Mouse (Mus musculus): Measurements from ENCODE around the gene Carhsp1. TPM values are rescaled to one million over a fixed set of nuclear protein-coding genes. Genes with fewer than 3 reads are reported as not detected.

The Carhsp1 gene
- polyA plus RNA-seq, 1 experiment: 56.1 TPM

- no peak overlapping the region for H3K4me3 ChIP-seq (ENCODE audit: insufficient read depth, low read depth, low read length)
- WGBS: 51% methylated on average over 3 of the region's 3 CpGs
- peaks cover 5% of the 10 kb centered on the region; the same call in 1 of the 2 replicates for H3K4me1 ChIP-seq (ENCODE audit: control insufficient read depth, insufficient read depth, low read length)
- DNase-seq: peak; percentile 82
- no peak overlapping the region for H3K27ac ChIP-seq (ENCODE audit: insufficient read depth, low read depth, low read length)
- peaks cover 22% of the 10 kb centered on the region for H3K36me3 ChIP-seq (ENCODE audit: control insufficient read depth, insufficient read depth, low read length)
- TF ChIP-seq CTCF (conservative IDR thresholded peaks at IDR 0.05; ENCODE audit: insufficient read depth, insufficient read length, low read depth, low read length) (no peak), POLR2A (IDR thresholded peaks at IDR 0.05; ENCODE audit: low read depth, low read length) (no peak)
- no peaks in the 10 kb centered on the region for H3K27me3 ChIP-seq (replicated peaks; ENCODE audit: control insufficient read depth, insufficient read depth, low read length)
These were observed 28.6 kb upstream of the Carhsp1 start for GRCm38 (mm10) chr16:8700586-8700985.

- Histone ChIP-seq H3K4me1 (ENCODE audit: control insufficient read depth, insufficient read depth, low read length) (peaks cover 5% of the 10 kb centered on the region; the same call in 1 of the 2 replicates), H3K27me3 (replicated peaks; ENCODE audit: control insufficient read depth, insufficient read depth, low read length) (no peaks in the 10 kb centered on the region), H3K27ac (ENCODE audit: insufficient read depth, low read depth, low read length) (no peak overlapping the region), H3K4me3 (ENCODE audit: insufficient read depth, low read depth, low read length) (no peak overlapping the region), H3K36me3 (ENCODE audit: control insufficient read depth, insufficient read depth, low read length) (peaks cover 24% of the 10 kb centered on the region)
- TF ChIP-seq CTCF (conservative IDR thresholded peaks at IDR 0.05; ENCODE audit: insufficient read depth, insufficient read length, low read depth, low read length) (no peak), POLR2A (IDR thresholded peaks at IDR 0.05; ENCODE audit: low read depth, low read length) (no peak)
- peak; percentile 23 for DNase-seq
- 64% methylated on average over 8 of the region's 8 CpGs for WGBS
These were observed 27.6 kb upstream of the Carhsp1 start for GRCm38 (mm10) chr16:8699556-8699955.

- H3K36me3 ChIP-seq (ENCODE audit: control insufficient read depth, insufficient read depth, low read length): peaks cover 15% of the 10 kb centered on the region
- no peak overlapping the region for H3K27ac ChIP-seq (ENCODE audit: insufficient read depth, low read depth, low read length)
- no peaks in the 10 kb centered on the region for H3K27me3 ChIP-seq (replicated peaks; ENCODE audit: control insufficient read depth, insufficient read depth, low read length)
- no peak for TF ChIP-seq CTCF (conservative IDR thresholded peaks at IDR 0.05; ENCODE audit: insufficient read depth, insufficient read length, low read depth, low read length)
- TF ChIP-seq POLR2A (IDR thresholded peaks at IDR 0.05; ENCODE audit: low read depth, low read length): no peak
- DNase-seq: no peak
- no peak overlapping the region for H3K4me3 ChIP-seq (ENCODE audit: insufficient read depth, low read depth, low read length)
- peaks cover 4% of the 10 kb centered on the region for H3K4me1 ChIP-seq (ENCODE audit: control insufficient read depth, insufficient read depth, low read length)
- WGBS: 91% methylated on average over 7 of the region's 7 CpGs
These were observed 19.3 kb upstream of the Carhsp1 start for GRCm38 (mm10) chr16:8691206-8691605.

GRCm38 (mm10) chr16:8689979-8690656, 18.2 kb upstream of the Carhsp1 start:
- Histone ChIP-seq H3K27me3 (replicated peaks; ENCODE audit: control insufficient read depth, insufficient read depth, low read length) (no peaks in the 10 kb centered on the region), H3K36me3 (ENCODE audit: control insufficient read depth, insufficient read depth, low read length) (peaks cover 12% of the 10 kb centered on the region), H3K4me3 (ENCODE audit: insufficient read depth, low read depth, low read length) (no peak overlapping the region), H3K4me1 (ENCODE audit: control insufficient read depth, insufficient read depth, low read length) (peaks cover 4% of the 10 kb centered on the region), H3K27ac (ENCODE audit: insufficient read depth, low read depth, low read length) (no peak overlapping the region)
- TF ChIP-seq CTCF (conservative IDR thresholded peaks at IDR 0.05; ENCODE audit: insufficient read depth, insufficient read length, low read depth, low read length): no peak
- TF ChIP-seq POLR2A (IDR thresholded peaks at IDR 0.05; ENCODE audit: low read depth, low read length): no peak
- 70% methylated on average over 11 of the region's 11 CpGs for WGBS
- DNase-seq: peak; percentile 82

GRCm38 (mm10) chr16:8687559-8688112, 15.7 kb upstream of the Carhsp1 start:
- peak; percentile 32 for DNase-seq
- TF ChIP-seq POLR2A (IDR thresholded peaks at IDR 0.05; ENCODE audit: low read depth, low read length): no peak
- no peak for TF ChIP-seq CTCF (conservative IDR thresholded peaks at IDR 0.05; ENCODE audit: insufficient read depth, insufficient read length, low read depth, low read length)
- Histone ChIP-seq H3K27ac (ENCODE audit: insufficient read depth, low read depth, low read length) (no peak overlapping the region), H3K27me3 (replicated peaks; ENCODE audit: control insufficient read depth, insufficient read depth, low read length) (no peaks in the 10 kb centered on the region), H3K36me3 (ENCODE audit: control insufficient read depth, insufficient read depth, low read length) (peaks cover 5% of the 10 kb centered on the region), H3K4me1 (ENCODE audit: control insufficient read depth, insufficient read depth, low read length) (peaks cover 4% of the 10 kb centered on the region), H3K4me3 (ENCODE audit: insufficient read depth, low read depth, low read length) (no peak overlapping the region)

GRCm38 (mm10) chr16:8686871-8687535, 15.0 kb upstream of the Carhsp1 start:
- H3K4me1 ChIP-seq (ENCODE audit: control insufficient read depth, insufficient read depth, low read length): peaks cover 4% of the 10 kb centered on the region
- no peak for DNase-seq
- no peaks in the 10 kb centered on the region for H3K27me3 ChIP-seq (replicated peaks; ENCODE audit: control insufficient read depth, insufficient read depth, low read length)
- peaks cover 5% of the 10 kb centered on the region for H3K36me3 ChIP-seq (ENCODE audit: control insufficient read depth, insufficient read depth, low read length)
- 82% methylated on average over 11 of the region's 11 CpGs for WGBS
- no peak overlapping the region for H3K4me3 ChIP-seq (ENCODE audit: insufficient read depth, low read depth, low read length)
- H3K27ac ChIP-seq (ENCODE audit: insufficient read depth, low read depth, low read length): no peak overlapping the region
- no peak for TF ChIP-seq POLR2A (IDR thresholded peaks at IDR 0.05; ENCODE audit: low read depth, low read length)
- no peak for TF ChIP-seq CTCF (conservative IDR thresholded peaks at IDR 0.05; ENCODE audit: insufficient read depth, insufficient read length, low read depth, low read length)
